Mouse (Mus musculus): ENCODE results near the gene Cdkal1.

Cdkal1 gene

DNA sequence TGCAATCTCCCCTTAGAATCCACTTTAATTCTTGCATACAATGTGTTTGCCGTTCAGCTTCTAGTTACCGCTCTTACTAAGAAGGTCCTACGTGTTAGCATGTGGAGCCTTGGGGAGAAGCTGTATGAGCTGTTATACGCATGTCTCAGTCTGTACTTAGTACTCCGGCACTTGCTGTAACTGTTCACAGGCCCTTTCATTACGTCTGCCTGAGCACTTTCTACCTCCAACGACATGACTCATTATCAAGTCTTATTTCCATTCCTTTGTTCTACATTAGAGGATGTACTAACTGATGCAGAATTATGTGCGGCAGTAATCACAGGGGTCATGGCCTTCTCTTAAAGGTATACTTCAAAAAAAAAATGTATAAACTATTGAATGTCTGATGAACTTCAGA lies 89.1 kb downstream of the Cdkal1 start:
- no peak for DNase-seq (ENCODE audit: low spot score)

DNA sequence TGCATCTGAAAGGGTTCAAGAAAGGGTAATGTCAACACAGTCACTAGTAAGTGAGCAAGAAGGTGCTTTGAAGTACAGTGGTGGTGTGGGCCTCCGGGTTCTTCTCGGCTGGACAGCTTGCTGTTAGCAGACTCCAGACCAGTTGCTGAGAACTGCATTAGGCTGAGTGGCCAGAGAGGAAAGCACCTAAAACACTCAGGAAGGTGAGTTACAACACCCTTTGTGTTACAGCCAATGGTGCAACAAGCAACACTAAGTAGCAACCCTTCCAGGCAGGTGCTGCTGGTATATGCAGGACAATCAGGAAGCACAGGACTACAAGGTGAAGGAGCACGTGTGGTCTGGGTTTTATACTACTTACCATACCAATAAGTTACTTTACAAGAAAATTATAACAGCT lies 90.2 kb downstream of the Cdkal1 start:
- DNase-seq (ENCODE audit: low spot score): peak; percentile 40

DNA sequence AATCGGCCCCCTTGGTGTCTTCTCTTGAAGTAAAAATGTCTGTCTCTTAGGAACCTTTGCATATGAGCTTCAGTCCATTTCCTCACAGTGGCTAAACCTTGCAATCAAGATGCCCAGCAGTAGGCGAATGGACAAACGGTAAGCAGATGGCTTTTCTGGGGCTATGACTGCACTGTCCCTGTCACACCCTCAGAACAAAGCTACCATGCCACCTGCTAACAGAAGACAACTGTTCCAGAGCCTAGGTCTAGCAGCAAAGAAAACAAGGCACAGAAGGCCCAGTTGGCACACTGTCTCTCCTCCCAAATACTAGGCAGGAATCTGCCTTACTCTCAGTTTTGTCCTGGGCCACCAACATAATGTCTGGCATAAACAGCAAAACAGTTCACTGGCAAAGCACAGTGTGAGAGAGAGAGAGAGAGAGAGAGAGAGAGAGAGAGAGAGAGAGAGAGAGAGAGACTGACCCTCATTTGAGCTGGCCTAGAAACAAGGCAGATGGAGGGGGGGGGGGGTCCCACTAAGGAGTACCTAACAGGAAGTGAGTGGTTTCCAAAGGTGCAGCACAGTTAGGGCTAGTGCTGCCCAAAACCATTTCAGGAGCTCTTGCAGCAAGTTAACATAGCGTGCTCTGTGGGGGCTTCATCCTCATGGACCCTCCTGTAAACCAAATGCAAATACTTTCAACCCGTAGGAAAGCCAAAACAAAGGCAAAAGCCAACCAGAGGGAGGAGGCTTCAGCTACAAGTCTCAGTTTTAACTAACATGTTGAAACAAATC lies 95.6 kb downstream of the Cdkal1 start:
- no peak for DNase-seq (ENCODE audit: low spot score)

DNA sequence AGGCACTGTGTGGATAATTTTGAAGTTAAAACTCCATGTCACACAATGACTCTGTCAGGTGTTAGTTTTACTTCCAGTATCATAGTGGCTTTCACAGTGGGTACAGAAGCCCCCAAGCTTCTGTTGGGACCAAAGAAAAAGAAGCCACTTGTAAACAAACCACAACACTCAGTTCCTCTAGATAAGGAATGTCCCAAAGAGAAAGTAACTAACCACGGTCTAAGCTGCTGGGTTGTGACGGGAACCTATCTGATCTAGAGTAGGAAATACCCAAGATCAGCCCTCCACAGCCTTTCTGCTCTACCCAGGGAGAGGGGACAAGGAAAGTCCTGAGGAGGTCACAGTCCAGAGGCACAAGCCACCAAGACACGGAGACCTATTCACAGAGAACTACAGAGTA lies 99.4 kb downstream of the Cdkal1 start:
- no peak for DNase-seq (ENCODE audit: low spot score)

DNA sequence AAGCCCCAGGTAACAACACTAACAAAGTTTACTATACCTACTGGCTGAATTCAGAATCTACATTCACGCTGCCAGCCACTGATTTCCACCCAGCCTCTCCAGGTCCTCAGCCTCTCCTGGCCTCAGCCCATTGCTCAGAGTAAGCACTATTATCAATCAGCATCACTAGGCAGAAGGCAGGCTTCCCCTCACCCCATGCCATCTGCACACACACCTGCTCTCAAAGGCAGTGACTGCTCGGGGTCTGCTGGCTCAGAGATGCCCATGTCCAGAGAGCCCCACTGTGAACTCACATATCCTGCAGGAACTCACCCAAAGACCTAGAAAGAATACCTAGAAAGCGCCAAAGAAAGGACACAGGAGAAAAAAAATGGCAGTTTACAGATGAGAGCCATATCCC lies 102.2 kb downstream of the Cdkal1 start:
- no peak for DNase-seq (ENCODE audit: low spot score)

DNA sequence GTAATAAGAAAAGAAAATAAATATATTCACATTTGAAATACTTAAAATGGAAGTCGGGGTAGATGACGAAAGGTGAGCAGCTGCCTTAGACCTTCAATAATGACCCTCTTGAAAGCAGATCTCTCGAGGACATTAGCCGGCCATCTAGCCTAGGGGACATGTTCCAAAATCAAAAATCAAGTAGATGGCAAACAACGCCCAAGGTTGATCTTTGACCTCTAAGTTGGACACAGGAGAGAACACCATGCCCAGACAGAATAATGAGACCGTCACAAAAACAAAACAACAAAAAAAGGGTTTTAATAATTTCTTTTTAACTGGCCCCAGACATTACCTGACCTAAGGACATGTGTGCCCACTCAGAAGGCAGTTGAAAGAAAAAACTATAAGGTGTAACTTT lies 103.4 kb downstream of the Cdkal1 start:
- no peak for DNase-seq (ENCODE audit: low spot score)

DNA sequence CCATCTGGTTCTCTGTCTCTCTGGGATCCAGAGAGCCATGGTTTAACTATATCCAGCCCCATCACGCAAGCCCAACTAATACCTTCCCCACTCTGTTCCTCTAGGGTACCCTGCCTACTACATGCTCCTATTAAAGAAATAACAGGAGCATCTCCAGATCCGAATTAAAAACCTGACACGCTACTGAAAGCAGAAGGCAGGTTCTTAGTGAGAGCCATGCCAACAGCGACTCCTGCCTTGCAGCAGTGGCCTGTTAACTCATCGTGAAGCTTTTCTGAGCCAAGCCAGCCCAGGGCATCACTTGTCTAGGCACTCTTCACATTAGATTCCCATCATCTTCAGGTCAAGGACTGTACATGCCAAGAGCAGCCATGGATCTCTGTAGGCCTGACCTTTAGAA lies 104.3 kb downstream of the Cdkal1 start:
- no peak for DNase-seq (ENCODE audit: low spot score)

DNA sequence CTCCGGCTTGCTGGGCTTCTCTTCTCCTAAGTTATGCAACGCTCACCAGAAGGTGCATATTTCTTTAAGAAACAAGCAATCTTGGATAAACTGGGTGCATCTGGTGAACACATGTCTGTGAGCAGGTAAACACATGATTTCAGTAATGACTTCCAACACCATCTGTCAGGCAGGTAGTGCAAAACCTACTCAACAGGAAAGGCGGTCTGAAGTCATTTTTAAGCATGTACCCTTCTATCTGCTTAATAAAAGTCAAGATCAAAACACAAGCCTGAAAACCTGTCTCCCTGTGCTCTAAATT lies 108.2 kb downstream of the Cdkal1 start:
- DNase-seq (ENCODE audit: low spot score): no peak

DNA sequence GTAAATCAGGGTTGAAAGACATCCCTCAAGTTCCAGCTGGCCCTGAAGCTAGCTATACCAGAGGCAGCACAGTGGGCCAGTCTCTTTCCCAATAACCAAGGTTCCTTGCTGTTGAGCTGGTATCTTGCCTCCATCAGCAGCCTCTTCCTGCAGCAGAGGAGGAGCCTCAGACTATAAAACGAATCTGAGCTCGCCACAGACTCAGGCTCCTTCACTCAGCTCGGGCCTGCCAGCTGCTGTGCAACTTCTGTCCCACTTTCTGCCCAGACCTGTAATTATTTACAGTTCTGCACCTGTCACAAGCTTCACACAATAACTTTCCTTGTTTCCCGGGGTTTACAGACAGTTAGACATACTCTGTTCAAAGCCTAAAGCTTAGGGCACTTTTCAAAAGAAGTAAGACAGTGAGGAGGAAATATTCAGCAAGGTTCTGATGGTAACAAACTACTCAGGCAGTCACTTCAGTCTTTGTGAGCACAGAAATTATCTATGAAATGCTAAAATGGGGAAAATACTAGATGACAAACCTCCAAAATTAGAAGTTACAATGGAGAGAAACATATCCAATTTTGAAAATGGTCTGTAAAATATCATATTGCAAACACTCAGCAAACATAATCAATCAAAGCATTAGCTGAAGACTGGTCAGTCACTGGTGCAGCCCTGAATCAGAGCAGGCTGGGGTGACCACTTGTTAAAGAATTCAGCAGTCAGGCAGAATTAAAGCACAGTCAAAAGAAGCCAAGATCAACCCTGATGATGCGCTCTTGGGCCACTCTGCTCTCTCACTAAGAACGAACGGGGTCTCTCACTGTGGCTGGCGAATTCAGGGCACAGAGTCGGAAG lies 108.8 kb downstream of the Cdkal1 start:
- no peak for DNase-seq (ENCODE audit: low spot score)

DNA sequence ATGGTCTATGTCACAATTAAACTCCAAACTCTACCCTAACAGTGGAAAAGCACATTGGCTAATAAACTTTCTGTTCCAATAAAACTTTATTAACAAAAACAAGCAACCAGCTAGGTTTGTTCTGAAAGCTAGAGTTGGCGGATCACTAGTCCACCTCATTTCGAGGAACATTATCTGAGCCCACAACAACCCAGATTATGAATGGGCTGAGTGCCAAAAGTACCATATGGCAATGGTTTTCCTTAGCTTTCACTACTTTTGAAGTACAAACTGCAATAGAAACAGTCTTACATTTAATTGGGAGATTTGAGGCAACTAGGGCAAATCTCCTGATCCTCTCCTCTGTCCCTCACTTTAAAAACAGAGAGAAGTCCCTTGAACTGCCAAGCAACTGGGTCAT lies 110.4 kb downstream of the Cdkal1 start:
- no peak for DNase-seq (ENCODE audit: low spot score)

DNA sequence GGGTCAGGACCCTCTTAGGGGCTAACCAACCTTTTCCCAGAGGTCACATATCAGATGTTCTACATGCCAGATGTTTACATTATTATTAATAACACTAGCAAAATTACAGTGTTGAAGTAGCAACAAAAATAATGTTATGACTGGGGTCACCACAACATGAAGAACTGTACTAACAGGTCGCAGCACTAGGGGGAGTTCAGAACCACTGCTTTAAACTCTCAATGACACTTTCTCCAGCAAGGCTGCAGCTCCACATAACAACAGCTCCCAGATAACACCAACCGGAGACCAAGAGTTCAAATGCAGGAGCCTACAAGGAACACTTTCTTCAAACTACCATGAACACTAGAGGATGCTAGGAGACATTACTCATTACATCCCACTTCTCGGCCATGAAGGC lies 111.3 kb downstream of the Cdkal1 start:
- DNase-seq (ENCODE audit: low spot score): no peak

DNA sequence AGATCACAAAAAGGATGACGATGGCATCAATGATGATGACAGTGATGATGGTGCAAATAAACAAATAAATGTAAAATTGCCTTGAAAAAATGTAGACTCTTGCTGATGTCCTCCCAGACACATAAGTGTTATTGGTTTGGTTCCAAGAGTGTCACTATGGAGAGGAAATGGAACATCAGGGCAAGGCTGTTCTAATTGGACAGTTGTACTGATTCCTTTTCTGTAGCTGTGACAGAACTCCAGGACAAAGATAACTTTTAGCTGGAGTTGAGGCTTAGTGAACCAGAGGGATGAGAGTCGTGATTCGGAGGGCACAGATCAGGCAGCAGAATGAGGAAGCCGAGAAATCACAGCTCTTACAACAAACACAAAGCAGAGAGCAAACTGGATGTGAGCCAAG lies 111.7 kb downstream of the Cdkal1 start:
- DNase-seq (ENCODE audit: low spot score): no peak

DNA sequence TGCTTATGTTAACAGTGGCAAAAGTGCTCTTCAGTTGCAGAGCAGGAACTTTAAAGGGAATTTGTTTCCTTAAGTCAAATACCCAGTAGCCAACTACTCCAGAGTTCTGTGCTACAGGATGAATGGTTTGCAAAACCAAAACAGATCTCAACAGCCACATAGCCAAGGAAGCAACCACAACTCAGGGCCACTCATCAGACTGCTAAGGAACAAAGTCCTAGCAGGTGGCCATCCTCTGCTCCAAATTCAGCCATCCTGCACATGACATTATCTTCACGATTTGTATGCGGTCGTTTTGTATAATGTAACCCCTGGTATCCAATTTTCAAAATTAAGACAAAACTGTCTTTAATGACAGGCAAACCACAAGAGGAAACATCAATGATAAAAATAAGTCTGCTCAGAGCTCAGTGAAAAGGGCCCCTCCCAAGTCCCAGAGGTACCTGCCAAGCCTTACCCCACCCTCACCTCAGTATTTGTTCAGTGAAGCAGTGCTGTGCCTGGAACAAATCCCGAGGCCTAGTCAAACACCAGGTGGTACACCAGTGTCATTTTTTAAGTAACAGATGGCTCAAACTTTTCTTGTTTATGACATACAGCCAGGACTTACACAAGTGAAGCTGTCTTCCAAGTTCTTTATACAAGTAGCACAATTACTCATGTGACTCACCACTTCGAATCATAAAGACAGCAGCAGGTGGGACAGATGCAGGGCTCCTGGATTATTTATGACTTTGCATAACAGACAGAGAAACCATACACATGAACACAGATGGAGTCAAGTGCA lies 117.6 kb downstream of the Cdkal1 start:
- DNase-seq (ENCODE audit: low spot score): no peak

DNA sequence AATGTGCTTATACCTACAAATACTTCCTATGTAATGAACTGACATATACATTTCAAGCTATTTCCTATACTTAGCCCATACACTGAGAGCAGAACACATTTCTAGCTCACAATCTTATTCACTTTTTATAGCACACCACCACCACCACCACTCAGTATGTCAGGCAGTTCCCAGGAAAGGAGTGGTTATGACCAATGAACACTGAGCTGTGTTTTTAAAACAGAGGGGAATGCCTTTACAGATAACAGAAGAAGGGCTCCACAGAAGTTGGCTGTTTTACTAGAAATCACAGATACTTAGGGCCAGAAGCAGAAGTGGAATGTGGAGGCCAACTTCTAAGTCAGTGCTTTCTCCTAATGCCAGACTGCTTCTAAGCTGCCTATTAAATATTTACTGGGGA lies 121.0 kb downstream of the Cdkal1 start:
- DNase-seq (ENCODE audit: low spot score): no peak

DNA sequence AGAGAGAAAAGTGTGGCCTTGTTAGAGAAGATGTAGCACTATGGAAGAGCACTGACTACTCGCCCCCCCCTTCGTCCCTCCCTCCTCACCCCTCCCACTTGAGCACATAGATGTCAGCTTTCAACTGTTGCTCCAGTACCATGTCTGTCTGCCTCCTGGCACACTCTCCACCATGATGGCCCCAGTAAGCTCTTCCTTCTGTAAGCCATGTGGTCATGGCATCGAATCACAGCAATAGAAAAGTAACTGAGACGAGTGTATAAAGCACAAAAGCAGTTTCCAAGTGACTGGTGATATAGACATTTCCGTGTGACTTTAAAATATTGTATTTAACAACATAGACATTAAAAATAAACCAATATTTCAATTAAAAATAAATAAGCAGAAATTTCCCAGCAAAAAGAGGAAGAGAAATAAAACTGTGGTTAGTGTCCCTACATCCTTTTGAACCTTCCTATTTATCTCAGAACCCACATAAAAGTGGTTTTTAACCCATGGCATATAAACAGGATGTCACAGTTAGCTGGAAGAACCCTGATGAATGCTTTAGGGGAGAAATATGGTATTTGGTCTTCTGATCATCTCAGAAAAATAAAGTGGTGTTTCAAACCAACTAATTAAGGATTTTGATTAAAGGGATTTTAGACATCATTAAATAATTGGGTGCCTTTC lies 129.2 kb downstream of the Cdkal1 start:
- no peak for DNase-seq (ENCODE audit: low spot score)

DNA sequence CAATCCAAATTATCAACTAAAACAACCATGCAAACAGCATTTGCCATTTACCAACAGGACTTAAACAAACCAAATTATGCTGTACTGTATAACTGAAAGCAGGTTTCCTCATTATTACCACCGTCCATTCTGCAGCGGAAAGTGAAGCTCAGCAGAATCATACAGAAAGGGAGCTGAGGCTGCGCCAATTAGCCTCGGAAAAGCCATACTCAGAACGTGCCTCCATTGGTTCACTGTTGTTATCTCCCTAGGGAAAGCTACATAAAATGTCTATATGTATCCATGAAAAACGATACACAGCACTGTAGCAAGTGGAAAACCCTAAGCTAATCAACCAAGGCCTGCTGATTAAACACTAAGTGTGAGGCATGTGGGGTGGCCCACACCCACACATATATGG lies 130.6 kb downstream of the Cdkal1 start:
- no peak for DNase-seq (ENCODE audit: low spot score)

DNA sequence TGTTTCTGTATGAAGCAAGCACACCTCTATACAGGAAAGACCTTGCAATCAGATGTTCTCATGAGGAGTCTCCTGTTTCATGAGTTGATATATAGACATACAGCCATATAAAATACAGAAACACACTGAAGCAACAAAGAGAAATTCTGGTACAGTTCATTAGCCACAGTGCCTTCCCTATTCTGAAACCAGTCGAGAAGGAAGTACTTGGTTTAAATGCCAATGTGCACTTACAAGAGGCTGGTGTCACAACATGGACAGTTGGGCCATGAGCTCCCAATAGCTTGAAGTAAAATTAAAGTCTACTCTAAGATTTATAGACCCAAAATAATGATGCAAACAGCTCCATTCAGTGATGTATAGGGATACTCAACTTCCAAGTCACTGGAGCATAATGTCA lies 132.3 kb downstream of the Cdkal1 start:
- DNase-seq (ENCODE audit: low spot score): no peak

DNA sequence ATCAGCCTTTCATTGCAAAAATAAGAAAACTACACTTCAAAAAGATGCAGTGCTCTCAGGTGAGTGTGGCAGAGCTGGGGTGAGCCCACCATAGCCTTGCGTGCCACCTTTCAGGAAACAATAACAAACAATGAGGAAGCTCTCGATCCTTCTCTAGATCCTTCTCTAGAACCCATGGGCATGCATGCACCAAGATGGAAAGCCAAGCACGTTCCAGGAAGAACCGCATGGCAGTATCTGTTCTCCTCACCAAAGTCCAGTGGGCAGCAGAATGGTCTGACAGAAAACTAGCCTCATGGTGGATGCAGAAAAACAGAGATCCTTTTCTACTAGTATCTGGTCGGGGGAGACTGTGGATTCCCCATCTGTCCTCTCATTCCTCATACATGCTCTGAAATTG lies 134.3 kb downstream of the Cdkal1 start:
- no peak for DNase-seq (ENCODE audit: low spot score)

DNA sequence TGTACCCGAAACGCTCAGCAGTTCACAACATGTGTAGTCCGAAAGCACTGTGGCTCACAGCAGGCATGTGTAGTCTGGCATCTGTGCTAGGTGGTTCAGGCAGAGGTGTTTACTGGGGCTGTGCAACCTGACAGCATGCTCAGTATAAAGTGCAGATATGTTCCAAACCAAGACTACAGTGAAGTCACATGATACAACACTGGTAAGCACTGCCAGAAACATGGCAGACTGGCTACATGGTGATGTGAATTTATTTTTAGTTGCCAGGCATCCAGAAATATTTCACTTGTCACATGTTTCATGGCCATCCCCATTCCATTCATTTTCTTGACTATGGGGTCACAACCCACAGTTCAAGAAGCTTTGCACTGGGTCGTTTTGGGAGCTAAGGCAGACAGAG lies 138.9 kb downstream of the Cdkal1 start:
- no peak for DNase-seq (ENCODE audit: low spot score)

DNA sequence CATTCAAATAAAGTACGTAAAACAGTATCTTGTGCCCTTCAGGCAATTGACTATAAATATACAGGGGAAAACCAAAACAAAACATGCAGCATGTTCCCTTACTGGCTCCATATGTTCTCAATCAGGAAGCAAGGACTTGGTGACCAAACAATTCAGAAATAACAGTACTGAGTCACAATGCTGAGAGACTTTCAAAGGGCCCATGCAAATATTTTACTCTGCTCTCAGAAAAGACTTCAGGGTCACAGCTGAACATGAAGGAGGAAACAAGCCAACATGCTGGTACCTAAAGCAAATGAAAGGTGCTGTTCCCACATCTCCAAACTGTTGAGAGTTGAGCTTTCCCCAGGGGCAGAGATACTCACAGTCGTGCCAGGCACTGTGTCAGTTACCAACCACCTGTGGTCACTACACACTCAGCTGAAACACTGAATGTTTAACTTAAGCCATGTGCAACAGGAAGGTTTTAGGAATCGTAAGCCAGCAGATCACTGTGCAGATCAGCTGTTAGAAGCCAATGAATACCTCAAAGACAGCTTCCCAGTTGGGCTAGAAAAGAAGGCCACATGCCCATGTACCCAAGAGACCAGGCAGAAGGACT lies 140.1 kb downstream of the Cdkal1 start:
- no peak for DNase-seq (ENCODE audit: low spot score)

DNA sequence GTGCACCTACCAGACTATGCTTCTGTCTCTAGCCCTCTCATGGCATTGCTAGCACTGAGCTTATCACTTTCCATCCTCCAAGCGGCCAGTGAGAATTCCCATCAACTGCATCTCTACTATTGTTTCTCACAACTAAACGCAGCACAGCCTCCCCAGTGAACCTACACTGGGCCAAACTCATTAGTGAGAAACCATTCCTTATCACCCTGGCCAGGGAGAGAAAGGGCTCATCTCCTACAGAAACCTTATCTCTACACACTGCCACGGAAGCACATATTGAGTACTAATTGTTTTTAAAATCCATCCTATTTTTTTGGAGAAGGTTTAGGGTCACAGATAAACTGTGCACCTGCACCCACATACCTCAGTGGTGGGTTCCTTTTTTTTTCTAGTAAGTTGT lies 147.9 kb downstream of the Cdkal1 start:
- no peak for DNase-seq (ENCODE audit: low spot score)

DNA sequence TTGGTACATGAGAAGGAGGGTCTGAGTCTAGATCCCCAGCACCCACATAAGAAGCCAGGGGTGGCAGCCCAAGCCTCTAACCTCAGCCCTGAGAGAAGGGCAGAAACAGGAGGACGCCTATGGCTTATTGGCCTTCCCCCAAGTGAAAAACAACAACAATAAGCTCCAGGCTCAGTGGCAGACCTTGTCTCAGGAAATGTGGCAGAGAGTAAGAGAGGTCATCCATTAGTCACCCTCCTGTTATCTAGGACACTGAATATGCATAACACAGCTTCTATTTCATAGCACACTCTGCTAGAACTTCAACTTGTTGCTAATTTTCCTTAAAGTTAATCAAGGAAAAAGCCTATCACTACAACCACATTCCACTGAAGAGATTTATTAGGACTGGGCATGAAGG lies 154.1 kb downstream of the Cdkal1 start:
- no peak for DNase-seq (ENCODE audit: low spot score)

Measured in yolk sac, embryonic 10.5 days (tissue).